Mouse (Mus musculus): Measurements from ENCODE around the gene Mycbp. TPM values are rescaled to one million over a fixed set of nuclear protein-coding genes. Genes with fewer than 3 reads are reported as not detected.
"Not testable (repeated sequence)": the region's sequence is repeated elsewhere in the genome, so short reads cannot be mapped to it uniquely, and the experiment has no call there.

Gene Mycbp
- polyA plus RNA-seq, 1 experiment from 2014 or later = 47.0 TPM

DNA sequence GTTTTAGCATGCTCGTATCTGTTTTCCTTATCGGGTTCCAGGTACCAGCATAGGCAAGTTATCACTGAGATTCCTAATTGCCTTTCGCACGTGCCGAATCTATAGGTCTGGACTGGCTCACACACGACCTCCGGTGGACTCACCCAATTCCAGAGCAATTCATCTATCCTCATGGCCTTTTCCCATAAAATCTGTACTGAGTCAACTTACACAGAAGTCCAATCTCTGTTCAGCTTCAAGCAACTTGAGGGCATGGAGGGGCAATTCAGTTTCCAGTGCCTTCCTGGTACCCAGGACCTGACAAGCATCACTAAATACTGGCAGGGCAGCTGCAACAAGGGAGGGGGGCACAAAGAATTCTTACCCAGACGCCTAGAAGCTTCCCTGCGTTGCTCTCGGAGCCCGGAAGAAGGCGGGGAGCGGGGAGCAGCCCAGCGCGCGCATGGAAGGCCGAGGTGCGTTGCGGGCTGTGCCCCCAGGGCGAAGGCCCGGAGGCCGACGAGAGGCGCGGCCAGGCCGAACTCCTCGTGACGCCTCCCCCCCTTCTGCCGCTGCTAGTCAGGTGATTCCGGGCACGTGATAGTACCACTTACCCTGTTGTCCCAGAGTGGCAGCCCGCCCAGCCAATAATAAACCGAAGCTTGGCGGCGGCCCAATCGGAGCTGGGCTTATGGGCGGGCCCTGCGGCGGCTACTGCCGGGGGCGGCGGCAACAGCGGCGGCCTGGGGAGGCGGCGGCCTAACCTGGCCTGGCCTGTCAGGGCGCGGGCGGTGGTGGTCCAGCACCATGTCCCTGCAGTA lies 12.3 kb downstream of the Mycbp start, which contains the start of gene Rragc:
Gene Rragc, plus strand, starts transcription at position 699 of the 800 bp plus-strand sequence.
- peak; percentile 100 for ATAC-seq (ENCODE audit: low FRiP score, low read depth)
- H3K27ac ChIP-seq = peak within 1 kb of the TSS; percentile 57
- no peaks in the 10 kb centered on the region for H3K9me3 ChIP-seq
- peak within 1 kb of the TSS; percentile 94 for H3K4me2 ChIP-seq (replicated peaks)
- WGBS = under 1% methylated on average over 49 of the region's 49 CpGs
- peaks cover 19% of the 10 kb centered on the region for H3K4me1 ChIP-seq
- peaks cover 18% of the 10 kb centered on the region for H3K36me3 ChIP-seq
- peak within 1 kb of the TSS; percentile 99 for H3K4me3 ChIP-seq
- H3K27me3 ChIP-seq (replicated peaks) = no peaks in the 10 kb centered on the region
- peak within 1 kb of the TSS; percentile 89 for H3K9ac ChIP-seq

DNA sequence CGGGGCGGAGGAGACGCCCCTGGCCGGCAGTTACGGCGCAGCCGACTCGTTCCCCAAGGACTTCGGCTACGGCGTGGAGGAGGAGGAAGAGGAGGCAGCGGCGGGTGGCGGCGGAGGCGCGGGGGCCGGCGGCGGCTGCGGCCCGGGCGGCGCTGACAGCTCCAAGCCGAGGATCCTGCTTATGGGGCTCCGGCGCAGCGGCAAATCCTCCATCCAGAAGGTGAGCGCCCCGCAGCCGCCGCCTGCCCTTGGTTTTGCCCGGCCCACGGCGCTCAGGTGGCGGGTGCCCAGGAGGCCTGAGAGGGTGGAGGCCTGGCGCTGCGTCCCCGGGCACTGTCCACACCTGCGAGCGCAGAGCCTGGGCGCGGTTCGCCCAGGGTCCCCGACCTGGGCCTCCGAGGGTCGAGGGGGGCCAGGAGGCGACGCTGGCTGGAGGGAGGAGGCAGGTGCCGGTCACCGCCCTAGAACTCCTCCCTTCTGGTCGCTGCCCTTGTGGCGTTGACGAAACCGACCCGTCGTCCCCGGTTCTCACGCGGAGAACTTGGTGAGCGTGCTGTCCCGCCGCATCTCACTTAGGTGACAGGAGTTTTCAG lies 13.0 kb downstream of the Mycbp start, which contains the start of gene 4930535I16Rik:
Gene 4930535I16Rik, minus strand, starts transcription at position 475 of the 593 bp plus-strand sequence.
- H3K9me3 ChIP-seq = no peaks in the 10 kb centered on the region
- peaks cover 18% of the 10 kb centered on the region for H3K36me3 ChIP-seq
- WGBS = under 1% methylated on average over 63 of the region's 63 CpGs
- peak within 1 kb of the TSS; percentile 99 for H3K4me3 ChIP-seq
- ATAC-seq (ENCODE audit: low FRiP score, low read depth) = peak; percentile 69
- H3K4me2 ChIP-seq (replicated peaks) = peak within 1 kb of the TSS; percentile 94
- H3K27me3 ChIP-seq (replicated peaks) = no peaks in the 10 kb centered on the region
- peak within 1 kb of the TSS; percentile 57 for H3K27ac ChIP-seq
- peak within 1 kb of the TSS; percentile 89 for H3K9ac ChIP-seq
- H3K4me1 ChIP-seq = peaks cover 19% of the 10 kb centered on the region

DNA sequence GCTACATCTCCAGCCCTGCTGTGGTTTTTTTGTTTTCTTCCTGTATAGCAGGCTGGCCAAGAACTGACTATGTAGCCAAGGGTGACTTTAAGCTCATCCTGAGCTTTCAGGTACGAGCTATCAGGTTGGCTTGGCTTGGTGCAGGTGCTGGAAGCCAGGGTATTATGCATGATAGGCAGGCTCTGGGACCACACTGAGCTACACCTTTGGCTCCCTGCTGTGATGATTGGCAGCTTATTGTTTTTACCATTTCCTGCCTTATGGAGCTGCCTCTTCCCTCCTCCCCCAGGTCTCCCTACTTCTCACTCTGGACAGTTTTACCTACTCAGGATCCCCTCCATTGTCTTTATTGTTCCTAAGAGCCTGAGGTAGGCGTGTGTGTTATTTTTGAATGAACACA lies 14.2 kb downstream of the Mycbp start:
- 0 out of 2 replicates have a peak overlapping the region, but pooled peaks have one; percentile 89 for H3K9ac ChIP-seq
- peaks cover 19% of the 10 kb centered on the region for H3K4me1 ChIP-seq
- peaks cover 30% of the 10 kb centered on the region for H3K36me3 ChIP-seq
- no peak overlapping the region for H3K4me3 ChIP-seq
- H3K27ac ChIP-seq = no peak overlapping the region
- no peak for ATAC-seq (ENCODE audit: low FRiP score, low read depth)
- H3K27me3 ChIP-seq (replicated peaks) = no peaks in the 10 kb centered on the region
- H3K4me2 ChIP-seq (replicated peaks) = peak overlapping the region; percentile 94
- 73% methylated on average over 2 of the region's 2 CpGs for WGBS
- H3K9me3 ChIP-seq = no peaks in the 10 kb centered on the region

DNA sequence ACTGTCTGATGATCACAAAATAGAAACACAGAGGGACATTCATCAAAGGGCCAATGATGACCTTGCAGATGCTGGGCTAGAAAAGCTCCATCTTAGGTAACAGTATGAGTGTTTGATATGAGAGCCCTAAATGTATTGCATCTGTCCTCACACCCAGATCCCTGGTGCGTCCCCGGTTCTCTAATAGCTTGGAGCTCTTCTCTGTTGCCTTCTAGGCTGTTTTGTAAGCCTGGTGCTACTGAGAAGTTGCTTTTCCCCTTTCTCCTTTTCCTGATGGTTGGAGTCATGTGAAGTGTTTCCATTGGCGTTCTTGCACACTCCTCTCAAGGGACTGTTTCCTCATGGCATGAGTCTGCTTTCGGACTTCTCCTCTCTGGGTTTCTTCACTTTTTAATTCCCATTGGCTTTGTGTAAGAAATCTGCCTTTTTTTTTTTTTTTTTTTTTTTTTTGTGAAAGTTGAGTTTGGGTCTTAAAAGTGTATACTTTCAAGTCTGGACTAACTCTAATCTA lies 16.5 kb downstream of the Mycbp start:
- WGBS = 95% methylated on average over 4 of the region's 4 CpGs
- Histone ChIP-seq H3K4me1 (peaks cover 16% of the 10 kb centered on the region), H3K9me3 (no peaks in the 10 kb centered on the region), H3K27me3 (replicated peaks) (no peaks in the 10 kb centered on the region), H3K36me3 (peaks cover 44% of the 10 kb centered on the region), H3K4me2 (replicated peaks) (no peak overlapping the region), H3K27ac (no peak overlapping the region), H3K9ac (no peak overlapping the region), H3K4me3 (no peak overlapping the region)
- no peak for ATAC-seq (ENCODE audit: low FRiP score, low read depth)

- H3K4me3 ChIP-seq = no peak overlapping the region
- H3K4me1 ChIP-seq = no peaks in the 10 kb centered on the region
- H3K9ac ChIP-seq = no peak overlapping the region
- H3K36me3 ChIP-seq = peaks cover 74% of the 10 kb centered on the region
- H3K27ac ChIP-seq = no peak overlapping the region
- H3K4me2 ChIP-seq (replicated peaks) = no peak overlapping the region
- H3K9me3 ChIP-seq = no peaks in the 10 kb centered on the region
- H3K27me3 ChIP-seq (replicated peaks) = no peaks in the 10 kb centered on the region
- no peak for ATAC-seq (ENCODE audit: low FRiP score, low read depth)
Observed at GRCm38 (mm10) chr4:123927961-123928360, 23.3 kb downstream of the Mycbp start.

DNA sequence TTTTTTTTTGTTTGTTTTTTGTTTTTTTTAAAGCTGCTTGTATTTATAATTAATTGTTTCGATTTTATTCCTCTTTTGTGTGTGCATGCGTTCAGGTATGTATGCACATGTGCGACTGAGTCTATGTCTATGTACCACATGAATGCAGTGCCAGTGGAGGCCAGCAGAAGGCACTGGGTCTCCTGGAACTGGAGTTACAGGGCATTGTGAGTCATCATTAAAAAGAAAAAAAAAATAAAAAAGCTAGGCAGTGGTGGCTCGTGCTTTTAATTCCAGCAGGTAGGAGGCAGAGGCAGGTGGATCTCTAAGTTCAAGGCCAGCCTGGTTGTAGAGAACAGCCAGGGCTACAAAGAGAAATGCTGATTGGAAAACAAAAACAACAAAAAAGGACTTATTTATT lies 25.4 kb downstream of the Mycbp start:
- ATAC-seq (ENCODE audit: low FRiP score, low read depth) = no peak
- peaks cover 78% of the 10 kb centered on the region for H3K36me3 ChIP-seq
- 91% methylated on average over 4 of the region's 4 CpGs for WGBS

DNA sequence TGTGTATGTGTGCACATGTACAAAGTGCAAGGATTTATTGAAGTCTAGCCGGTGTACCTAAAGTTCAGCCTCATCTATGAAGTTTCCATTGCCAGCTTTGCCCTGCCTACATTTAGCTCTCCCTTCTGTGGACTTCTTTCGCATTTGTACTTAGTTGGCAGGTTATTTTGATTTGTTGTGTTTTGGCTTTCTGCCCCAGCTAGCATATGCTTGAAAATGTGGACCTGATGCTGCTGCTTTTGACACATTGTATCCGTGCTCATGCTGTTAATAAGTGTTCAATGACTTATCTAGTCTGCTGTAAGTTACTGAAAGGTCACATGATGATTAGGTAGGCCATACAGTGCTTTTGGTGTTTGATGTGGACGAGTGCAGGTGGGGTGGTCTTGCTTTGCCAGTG lies 29.7 kb downstream of the Mycbp start:
- Histone ChIP-seq H3K27me3 (replicated peaks) (no peaks in the 10 kb centered on the region), H3K4me2 (replicated peaks) (no peak overlapping the region), H3K9me3 (no peaks in the 10 kb centered on the region), H3K9ac (no peak overlapping the region), H3K4me3 (no peak overlapping the region), H3K36me3 (peaks cover 67% of the 10 kb centered on the region), H3K27ac (no peak overlapping the region), H3K4me1 (no peaks in the 10 kb centered on the region)
- WGBS = 91% methylated on average over 4 of the region's 4 CpGs
- no peak for ATAC-seq (ENCODE audit: low FRiP score, low read depth)

More for the DNA sequence above, 25.4 kb downstream of the Mycbp start:
- Histone ChIP-seq H3K27ac (no peak overlapping the region), H3K27me3 (replicated peaks) (no peaks in the 10 kb centered on the region), H3K4me1 (no peaks in the 10 kb centered on the region), H3K4me3 (no peak overlapping the region), H3K9ac (no peak overlapping the region), H3K4me2 (replicated peaks) (no peak overlapping the region), H3K9me3 (no peaks in the 10 kb centered on the region)

- 92% methylated on average over 7 of the region's 7 CpGs for WGBS
Observed at GRCm38 (mm10) chr4:123936059-123936458, 31.4 kb downstream of the Mycbp start.

GRCm38 (mm10) chr4:123939838-123940237 lies 35.2 kb downstream of the Mycbp start:
- 5% methylated on average over 4 of the region's 4 CpGs for WGBS
- Histone ChIP-seq H3K9me3 (no peaks in the 10 kb centered on the region), H3K4me1 (no peaks in the 10 kb centered on the region), H3K27me3 (replicated peaks) (no peaks in the 10 kb centered on the region), H3K4me3 (no peak overlapping the region), H3K4me2 (replicated peaks) (no peak overlapping the region), H3K36me3 (peaks cover 25% of the 10 kb centered on the region), H3K9ac (no peak overlapping the region), H3K27ac (no peak overlapping the region)
- no peak for ATAC-seq (ENCODE audit: low FRiP score, low read depth)

More at GRCm38 (mm10) chr4:123936059-123936458, 31.4 kb downstream of the Mycbp start:
- no peak for ATAC-seq (ENCODE audit: low FRiP score, low read depth)
- Histone ChIP-seq H3K4me3 (no peak overlapping the region), H3K27ac (no peak overlapping the region), H3K9ac (no peak overlapping the region), H3K27me3 (replicated peaks) (no peaks in the 10 kb centered on the region), H3K9me3 (no peaks in the 10 kb centered on the region), H3K4me2 (replicated peaks) (no peak overlapping the region), H3K4me1 (no peaks in the 10 kb centered on the region), H3K36me3 (peaks cover 49% of the 10 kb centered on the region)

- not testable (repeated sequence) for H3K9me3 ChIP-seq; H3K27ac ChIP-seq; H3K4me1 ChIP-seq; ATAC-seq (ENCODE audit: low FRiP score, low read depth); H3K9ac ChIP-seq; H3K27me3 ChIP-seq (replicated peaks); H3K4me2 ChIP-seq (replicated peaks); H3K4me3 ChIP-seq
- H3K36me3 ChIP-seq = peaks cover 14% of the 10 kb centered on the region
- 78% methylated on average over 7 of the region's 7 CpGs for WGBS
Observed at GRCm38 (mm10) chr4:123940878-123941277, 36.2 kb downstream of the Mycbp start.

DNA sequence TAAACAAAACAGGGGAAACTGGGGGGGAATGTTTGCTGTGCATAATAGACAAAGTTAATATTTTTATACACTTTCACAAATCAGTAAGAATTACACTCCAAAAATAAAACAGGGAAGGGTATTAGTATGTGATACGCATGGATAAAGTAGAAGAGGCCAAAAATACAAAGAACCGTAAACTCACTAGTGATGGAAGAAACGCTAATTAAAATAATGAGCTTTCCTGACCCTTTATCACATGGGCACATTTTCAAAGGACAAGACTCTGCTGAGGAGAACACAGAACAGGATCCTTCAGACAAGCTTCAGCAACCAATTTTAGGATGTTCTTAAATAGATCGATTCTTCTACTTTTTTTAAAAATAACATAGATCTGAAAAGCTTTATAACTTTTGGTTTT lies 42.1 kb downstream of the Mycbp start:
- no peak overlapping the region for H3K4me2 ChIP-seq (replicated peaks)
- no peak for ATAC-seq (ENCODE audit: low FRiP score, low read depth)
- no peak overlapping the region for H3K4me3 ChIP-seq
- no peaks in the 10 kb centered on the region for H3K36me3 ChIP-seq
- 88% methylated on average over 4 of the region's 4 CpGs for WGBS
- no peaks in the 10 kb centered on the region for H3K4me1 ChIP-seq
- H3K9ac ChIP-seq = no peak overlapping the region
- H3K27me3 ChIP-seq (replicated peaks) = no peaks in the 10 kb centered on the region
- H3K27ac ChIP-seq = no peak overlapping the region
- no peaks in the 10 kb centered on the region for H3K9me3 ChIP-seq

GRCm38 (mm10) chr4:123947149-123947548 lies 42.5 kb downstream of the Mycbp start:
- H3K9ac ChIP-seq = no peak overlapping the region
- H3K4me3 ChIP-seq = no peak overlapping the region
- H3K4me1 ChIP-seq = no peaks in the 10 kb centered on the region
- WGBS = 56% methylated on average over 5 of the region's 5 CpGs
- no peaks in the 10 kb centered on the region for H3K36me3 ChIP-seq
- ATAC-seq (ENCODE audit: low FRiP score, low read depth) = no peak
- H3K4me2 ChIP-seq (replicated peaks) = no peak overlapping the region
- no peaks in the 10 kb centered on the region for H3K27me3 ChIP-seq (replicated peaks)
- H3K27ac ChIP-seq = no peak overlapping the region
- no peaks in the 10 kb centered on the region for H3K9me3 ChIP-seq
